Mouse (Mus musculus): ENCODE measurements around the gene Rnf225. TPM values are rescaled to one million over a fixed set of nuclear protein-coding genes. Genes with fewer than 3 reads are reported as not detected.
"Not testable (repeated sequence)": the region's sequence is repeated elsewhere in the genome, so short reads cannot be mapped to it uniquely, and the experiment has no call there.

The Rnf225 gene
- under 1 TPM; 0.12 to 0.28 TPM for total RNA-seq (2021)
- 0.27 and 0.39 TPM in 2 replicates for polyA plus RNA-seq (2012; rRNA removed)
- long read RNA-seq = 0 reads

DNA sequence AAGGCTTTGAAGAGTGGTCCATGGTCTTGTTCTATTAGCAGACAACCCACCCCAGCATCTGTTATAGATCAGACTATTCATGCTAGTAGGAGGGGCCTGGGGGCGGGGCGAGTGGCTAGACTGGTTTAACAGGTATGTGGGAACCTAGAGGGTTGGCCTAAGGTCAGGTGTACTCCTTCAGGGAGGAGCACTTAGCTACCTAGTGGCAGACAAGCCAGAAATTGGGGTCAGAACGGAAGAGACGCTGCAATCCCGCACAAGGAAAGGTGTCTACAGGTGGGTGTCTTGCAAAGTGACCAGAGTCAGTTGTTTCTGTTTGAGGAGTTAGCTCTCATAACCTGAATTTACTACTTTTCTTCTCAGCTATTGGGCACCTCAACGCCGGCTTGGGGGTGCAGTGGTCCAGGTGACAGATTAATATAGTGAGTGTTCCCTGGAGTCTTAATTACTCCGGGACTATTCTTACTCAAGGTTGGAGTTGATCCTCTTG, at the start of gene Rnf225:
Rnf225 (plus strand) TSS at position 226 of the 490 bp plus-strand sequence.
- DNase-seq = no peak

DNA sequence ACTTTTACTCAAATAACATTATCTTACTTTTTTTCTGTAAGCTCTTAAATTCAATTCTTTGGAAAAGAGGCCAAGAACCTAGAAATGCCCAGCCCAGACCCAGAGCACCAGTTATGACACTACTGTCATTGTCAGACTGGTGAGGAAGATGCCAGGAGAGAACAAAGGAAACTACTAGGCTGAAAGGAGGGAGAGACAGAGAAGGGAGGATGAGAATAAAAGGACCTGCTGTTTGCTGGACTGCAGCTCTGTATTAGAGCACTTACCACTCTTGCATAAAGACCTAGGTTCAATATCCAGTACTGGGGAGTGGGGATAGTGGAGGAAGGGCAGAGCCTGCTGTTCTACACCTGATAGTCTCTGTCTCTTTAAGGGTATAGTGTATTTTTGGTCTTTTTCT, 47.2 kb upstream of the Rnf225 start:
- no peak for DNase-seq

DNA sequence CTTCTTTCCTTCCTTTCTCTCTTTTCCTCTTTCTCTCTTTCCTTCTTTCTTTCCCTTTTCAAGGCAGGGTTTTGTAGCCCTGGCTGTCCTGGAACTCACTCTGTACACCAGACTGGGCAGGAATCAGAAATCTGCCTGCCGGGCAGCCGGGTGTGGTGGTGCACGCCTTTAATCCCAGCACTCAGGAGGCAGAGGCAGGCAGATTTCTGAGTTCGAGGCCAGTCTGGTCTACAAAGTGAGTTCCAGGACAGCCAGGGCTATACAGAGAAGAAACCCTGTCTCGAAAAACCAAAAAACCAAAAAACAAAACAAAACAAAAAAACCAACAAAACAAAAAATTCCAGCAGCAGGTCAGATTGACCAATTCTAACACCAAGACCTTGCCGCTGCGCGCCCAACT, 46.7 kb upstream of the Rnf225 start:
- not testable (repeated sequence) for DNase-seq

DNA sequence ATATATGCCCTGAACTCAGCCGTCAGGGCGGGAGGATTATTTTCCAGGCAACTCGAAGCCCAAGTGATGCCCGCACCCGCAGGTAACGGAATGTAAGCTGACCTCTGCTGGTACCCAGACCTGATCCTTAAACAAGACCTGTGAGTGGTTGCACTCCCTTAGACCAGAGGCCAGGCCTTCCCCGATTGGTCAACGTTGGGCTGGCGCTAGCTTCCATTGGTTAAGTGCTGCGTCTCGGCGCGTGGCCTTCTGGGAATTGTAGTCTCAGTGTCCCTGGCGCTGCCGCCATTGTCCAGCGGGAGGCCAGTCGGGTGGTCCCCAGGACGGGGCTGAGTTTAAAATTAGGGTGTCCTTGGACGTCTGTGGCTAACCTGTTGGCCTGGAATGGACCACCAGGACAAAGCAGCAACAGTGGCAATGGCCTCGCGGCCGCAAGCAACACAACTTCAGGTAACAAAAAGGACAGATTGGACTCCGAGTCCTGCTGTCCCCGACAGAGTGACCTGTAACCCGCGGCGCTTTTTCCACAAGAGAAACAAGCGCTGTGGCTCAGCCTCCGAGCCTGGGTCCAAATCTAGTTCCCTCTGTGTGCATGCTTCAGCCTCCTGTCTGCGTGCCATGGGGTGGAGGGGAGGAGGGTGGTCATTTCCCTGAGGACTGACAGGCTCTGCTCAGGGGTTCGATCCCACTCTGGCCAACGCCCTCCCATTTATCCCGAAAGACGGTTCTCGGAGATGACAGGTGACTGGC, 46.1 kb upstream of the Rnf225 start, which contains the start of gene Zfp128:
Zfp128 (plus strand) TSS at position 267 of the 750 bp plus-strand sequence.
- peak; percentile 96 for DNase-seq

DNA sequence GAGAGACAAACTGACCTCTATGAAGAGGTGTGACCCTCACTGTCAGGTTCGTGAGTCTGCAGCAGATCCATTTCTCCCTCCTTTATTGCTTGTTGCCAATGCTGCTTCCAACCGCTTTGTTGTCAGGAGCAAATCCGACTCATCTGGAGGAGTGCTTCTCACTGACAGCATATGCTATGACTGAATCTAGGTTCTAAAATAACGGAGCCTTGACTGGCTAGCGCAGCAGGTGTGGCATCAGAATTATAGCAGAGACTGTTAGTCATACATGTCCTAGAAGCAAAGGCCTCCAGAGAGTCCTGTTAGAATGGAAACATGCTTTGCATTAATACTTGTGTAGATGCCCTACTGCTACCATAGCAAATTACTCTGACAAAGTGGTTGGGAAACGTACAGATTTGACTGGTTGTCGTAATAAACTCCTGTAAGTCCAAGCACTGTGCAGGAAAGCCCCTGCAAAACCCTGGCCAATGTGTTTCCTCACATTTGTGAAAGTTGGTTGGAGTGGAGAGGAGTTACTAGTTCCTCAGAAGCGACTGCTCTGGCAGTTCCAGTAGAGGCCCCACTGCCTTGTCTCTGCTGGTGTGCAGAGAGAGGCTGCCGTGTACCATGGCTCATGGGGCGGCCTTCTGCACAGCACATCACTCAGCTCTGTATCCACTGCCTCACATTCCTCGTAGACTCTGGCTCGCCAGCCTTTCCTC, 40.5 kb upstream of the Rnf225 start:
- no peak for DNase-seq

DNA sequence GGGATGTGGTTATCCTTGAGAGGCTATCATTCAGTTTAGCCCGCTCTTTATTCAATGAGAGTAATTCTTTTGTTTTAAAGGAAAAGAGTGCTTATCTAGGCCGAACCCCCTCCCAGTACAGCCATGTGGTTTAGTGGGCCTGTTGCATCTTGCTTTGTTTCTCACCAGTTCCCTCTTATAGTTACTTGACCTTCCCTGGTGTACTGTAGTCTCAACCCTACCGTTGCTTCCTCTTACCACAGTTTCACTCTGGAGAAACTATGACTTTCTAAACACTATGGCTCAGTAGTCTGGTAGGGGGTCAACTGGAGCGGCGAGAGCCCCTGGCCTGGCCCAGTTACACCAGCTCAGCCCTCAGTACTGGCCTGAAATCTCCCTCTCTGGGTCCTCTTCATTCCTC, 39.6 kb upstream of the Rnf225 start:
- DNase-seq = no peak

DNA sequence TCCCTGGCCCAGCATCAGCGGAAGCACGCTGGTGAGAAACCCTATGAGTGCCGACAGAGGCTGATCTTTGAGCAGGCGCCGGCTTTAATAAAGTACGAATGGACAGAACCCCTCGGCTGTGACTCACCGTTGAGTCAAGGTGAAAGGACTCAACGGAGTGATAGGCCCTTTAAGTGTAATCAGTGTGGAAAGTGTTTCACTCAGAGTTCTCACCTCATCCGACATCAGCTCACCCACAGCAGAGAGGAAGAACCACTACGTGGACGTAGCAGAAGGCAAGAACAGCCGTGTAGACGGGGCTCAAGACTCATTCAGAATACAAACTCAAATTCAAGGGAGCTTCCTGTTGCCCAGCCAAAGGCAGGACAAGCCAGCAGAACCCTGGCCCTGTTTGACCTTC, 36.3 kb upstream of the Rnf225 start:
- DNase-seq = no peak

DNA sequence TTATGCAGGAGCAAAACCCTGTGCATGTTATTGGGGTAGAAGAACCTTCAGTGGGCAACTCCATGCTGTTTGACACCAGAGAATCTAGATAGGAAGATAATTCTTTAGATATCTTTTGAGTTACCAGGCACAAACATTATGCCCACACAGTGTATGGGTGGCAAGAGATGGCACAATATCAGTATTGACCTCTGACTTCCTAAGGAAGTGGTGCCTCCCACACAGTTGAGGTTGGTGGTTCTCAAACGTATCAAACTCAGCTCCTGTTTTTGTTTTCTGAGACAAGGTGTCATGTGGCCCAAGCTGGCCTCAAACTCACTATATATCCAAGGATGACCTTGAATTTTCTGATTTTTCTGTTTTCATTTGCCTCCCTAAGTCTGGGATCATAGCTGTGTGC, 35.9 kb upstream of the Rnf225 start:
- no peak for DNase-seq

DNA sequence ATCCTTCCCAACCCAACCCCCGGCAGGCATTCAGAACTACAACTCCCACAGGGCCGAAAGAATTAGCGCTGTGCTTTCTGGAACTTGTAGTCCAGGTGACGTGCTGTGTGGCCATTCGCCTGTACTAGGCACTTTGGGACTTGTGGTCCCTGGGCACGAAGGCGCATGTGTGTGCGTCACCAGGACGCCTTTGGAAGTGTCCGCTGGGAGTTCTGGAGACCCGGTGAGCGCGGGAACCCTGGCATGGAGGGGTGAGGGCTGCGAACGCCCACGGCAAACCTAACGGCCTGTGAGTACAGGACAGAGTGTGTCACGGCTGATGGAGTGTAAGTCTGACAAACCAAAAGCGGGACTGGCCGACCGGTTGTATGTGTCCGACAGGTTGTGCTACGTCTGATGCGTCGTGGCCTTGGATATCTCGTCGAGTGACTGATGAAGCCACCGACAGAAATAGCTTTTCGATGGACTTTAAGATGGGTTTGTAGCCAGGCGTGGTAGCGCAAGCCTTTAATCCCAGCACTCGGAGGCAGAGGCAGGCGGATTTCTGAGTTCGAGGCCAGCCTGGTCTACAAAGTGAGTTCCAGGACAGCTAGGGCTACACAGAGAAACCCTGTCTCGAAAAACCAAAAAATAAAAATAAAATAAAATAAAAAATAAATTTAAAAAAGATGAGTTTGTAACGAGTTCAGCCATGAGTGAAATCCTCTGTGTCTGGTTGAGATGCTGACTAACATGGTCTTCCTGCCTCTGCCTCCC, 29.4 kb upstream of the Rnf225 start, which contains the start of gene Zscan22:
Zscan22 (plus strand) TSS at position 161 of the 756 bp plus-strand sequence.
- DNase-seq = peak; percentile 95

DNA sequence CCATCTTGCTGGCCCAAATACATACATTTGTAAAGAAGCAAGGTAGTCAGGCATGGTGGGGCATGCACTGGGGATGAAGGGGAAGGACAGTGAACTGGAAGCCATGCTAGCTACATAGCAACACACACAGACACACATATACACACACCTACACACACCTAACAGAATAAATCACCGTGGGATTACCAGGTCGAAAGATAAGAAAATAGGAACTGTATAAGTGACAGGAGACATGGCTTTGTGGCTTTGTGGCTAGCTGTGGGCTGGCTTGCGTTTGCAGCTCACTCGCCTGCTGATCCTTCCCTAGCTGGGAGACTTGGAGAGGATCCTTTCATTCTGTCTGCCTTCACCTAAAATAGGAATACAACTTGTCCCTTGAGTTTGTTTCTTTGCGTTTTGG, 25.7 kb upstream of the Rnf225 start:
- DNase-seq = no peak

DNA sequence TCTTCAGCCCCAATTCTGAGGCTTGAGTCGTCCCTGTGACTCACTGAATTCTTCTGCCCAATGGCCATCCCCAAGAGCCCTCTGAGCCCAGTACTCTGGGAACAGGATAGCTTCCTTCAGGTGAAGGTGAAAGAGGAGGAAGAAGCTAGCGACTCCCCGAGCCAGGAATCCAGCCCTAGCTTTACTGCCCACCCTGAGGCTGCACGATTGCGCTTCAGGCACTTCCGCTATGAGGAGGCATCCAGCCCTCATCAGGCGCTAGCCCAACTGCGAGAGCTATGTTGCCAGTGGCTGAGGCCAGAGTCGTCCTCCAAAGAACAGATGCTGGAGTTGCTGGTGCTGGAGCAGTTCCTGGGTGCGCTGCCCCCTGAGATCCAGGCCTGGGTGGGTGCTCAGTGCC, 23.6 kb upstream of the Rnf225 start:
- DNase-seq = no peak

DNA sequence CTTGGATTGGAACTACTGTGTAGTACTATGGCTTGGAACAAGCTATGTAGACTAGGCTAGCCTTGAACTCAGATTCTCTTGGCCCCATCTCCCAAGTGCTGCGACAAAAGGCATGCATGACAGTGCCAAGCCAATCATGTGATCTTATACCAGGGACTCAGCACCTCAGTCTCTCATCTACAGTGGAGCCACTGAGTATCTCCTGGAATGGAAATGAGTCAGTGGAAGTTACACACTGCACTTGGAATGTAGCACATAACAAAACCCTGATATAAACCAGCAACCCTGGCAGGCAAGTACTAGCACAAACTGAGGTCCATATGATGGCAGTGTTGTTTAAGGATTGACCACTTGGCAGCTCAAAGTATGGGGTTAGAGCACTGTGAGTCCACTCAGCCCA, 22.1 kb upstream of the Rnf225 start:
- DNase-seq = peak; percentile 45

DNA sequence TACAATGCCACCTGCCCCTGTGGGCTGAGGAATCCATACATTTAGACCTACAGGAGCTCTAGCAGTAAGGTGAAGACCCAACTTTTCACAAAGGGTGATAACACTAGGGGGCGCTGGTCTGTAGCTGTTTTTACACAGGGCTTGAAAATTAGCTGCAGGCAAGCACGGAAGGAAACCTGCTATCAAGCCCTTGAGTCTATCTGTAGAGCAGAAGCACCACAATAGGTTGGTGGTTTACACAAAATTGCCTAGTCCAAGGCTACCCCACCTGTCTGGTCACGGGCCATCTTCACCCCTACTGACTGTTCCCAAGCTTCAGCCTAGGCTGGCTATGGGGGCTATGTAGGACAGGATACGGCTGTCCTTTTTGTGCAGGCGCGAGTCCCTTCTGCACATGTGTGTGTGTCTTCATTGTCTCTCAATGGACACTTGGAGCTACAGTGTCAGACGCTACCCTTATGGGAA, 17.7 kb upstream of the Rnf225 start:
- DNase-seq = peak; percentile 82

DNA sequence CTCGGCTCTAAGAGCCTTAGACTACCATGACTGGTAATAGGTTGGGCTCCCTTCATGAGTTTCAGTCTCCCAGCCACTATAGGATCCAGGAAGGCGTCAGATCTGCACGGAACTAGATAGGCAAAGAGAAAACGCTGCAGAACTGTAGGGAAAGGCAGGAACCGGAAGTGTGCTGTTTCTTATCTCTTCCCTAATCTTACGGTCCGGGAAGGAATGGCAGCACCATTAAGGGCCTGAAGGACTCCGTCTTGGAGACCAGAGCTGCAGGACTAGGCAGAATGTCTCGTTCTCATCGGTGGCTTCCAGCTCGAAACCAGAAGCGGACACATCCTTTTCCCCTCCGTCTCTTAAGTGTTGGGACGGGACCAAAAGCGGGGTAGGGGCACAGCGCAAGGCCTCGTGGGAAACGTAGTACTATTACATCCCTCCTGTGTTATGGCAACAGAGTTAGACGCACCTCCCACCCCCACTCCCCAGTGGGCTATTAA, 17.0 kb upstream of the Rnf225 start:
- DNase-seq = peak; percentile 75

DNA sequence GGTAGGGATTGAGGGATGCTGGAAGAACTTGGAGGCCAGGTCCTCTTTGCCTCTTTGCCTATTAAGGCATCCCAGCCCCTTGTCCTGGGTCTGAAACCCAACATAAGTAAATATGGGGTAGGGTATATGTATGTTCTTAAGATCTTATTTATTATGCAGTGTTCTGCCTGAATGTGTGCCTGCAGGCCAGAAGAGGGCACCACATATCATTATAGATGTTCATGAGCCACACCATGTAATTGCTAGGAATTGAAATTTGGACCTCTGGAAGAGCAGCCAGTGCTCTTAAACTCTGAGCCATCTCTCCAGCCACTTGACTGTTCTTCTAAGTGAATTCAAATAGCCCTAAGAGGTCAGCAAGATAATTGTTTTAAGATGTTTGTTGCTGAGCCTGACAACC, 13.7 kb upstream of the Rnf225 start:
- DNase-seq = no peak

DNA sequence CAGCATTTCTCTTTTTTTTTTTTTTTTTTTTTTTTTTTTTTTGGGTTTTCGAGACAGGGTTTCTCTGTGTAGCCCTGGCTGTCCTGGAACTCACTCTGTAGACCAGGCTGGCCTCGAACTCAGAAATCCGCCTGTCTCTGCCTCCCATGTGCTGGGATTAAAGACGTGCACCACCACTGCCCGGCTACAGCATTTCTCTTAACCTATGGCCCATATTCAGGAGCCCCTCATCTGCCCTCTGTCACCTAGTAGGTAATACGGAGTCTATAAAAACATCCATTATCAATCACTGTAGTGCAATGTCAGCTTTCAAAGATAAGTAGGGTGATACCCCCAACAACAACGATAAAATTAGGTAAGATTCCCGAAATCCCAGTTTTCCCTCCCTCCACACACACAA, 6.7 kb upstream of the Rnf225 start:
- DNase-seq = not testable (repeated sequence)

DNA sequence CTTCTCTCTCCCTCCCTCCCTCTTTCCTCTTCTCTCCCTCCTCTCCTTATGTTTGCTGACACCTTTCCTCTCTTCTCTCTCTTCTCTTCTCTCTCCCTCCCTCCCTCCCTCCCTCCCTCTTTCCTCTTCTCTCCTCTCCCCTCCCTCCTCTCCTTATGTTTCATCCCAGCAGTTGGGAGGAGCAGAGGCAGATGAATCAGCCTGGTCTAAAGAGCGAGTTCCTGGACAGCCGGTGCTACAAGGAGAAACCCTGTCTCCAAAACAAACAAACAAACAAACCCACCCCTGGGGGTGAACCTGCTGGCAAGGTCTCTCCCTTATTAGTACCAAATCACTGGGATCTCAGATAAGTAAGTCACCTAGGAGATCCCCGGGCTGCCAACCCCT, 5.9 kb upstream of the Rnf225 start:
- no peak for DNase-seq

DNA sequence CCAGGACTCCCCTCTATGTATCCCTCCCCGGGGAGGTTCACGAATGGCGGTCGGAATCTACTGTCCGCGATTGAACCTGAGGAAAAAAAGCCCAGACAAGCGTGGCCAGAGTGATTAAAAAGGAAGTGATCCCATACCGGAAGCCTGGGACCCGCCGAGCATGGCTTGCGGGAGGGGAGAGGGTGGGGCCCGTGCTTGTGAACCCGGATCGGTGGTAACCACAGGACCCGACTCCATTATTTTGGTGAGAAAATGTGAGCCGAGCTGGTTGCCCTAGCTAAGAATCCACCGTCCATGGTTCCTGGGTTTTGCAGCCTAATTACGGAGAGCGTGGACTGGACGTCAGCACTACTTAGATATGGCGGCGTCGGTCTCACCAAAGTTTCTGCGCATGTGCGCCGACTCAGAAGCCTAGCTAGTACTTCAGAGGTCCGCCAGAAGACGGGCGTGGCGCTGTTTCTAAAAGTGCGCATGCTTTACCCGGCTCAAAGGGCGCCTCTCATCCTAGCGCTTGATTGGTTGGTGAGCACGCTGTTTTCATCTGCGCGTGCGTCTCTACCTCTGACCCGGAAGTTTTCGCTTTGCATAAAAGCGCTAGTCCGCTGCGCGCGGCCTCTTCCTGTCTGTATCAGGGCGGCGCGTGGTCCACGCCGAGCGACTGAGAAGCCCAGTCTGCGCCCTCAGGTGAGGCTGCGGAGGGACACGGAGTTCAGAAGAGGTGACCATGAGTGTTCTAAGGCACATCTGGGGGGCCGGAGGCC, 5.3 kb upstream of the Rnf225 start, which contains the start of gene Rps5:
Rps5 (plus strand) TSS at position 586 of the 761 bp plus-strand sequence.
- peak; percentile 98 for DNase-seq

DNA sequence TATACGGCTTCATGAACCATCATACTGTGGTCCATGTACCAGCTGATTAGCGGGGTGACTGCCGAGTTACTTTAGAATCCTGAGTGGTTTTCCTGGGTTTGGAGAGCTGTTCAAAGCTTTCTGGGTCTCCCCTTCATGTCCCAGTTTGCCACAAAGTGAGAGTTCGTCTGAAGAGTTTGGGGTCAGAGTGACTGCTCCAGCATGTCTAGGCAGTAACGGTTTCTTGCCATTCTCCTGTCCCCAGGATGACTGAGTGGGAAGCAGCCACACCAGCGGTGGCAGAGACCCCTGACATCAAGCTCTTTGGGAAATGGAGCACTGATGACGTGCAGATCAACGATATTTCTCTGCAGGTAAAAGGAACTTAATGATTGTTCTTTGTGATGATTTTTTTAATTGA, 4.5 kb upstream of the Rnf225 start:
- DNase-seq = no peak

DNA sequence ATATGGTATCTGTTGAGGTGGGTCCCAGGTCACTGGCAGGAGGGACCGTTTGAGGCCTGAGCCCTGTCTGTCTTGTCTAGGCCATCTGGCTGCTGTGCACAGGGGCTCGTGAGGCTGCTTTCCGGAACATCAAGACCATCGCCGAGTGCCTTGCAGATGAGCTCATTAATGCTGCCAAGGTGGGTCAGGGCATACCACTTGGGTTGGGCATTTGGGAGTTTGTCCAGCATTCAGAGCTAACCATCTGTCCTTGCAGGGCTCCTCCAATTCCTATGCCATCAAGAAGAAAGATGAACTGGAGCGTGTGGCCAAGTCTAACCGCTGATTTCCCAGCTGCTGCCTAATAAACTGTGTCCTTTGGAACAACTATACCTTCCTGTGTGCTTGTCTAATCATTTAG, 900 bp upstream of the Rnf225 start:
- no peak for DNase-seq
